Mouse (Mus musculus) G1E-ER4 (cell line): ENCODE measurements around the gene B4galt4. TPM values are rescaled to one million over a fixed set of nuclear protein-coding genes. Genes with fewer than 3 reads are reported as not detected.

Experiments used
- GATA1 ChIP-seq: IDR thresholded peaks from one replicate; pipeline ENCODE4 v1.8.0; 2012; ENCODE audit warnings: low read length, inconsistent platforms
- polyA plus RNA-seq: library from polyadenylated mRNA; stranded (reverse); fragments of >175 nt; gene quantifications from 2 replicates; pipeline ENCODE4 v1.2.3, GENCODE M21; 2012

The B4galt4 gene
- not detected in 2 replicates for polyA plus RNA-seq

- TF ChIP-seq GATA1, result no peak
Observed at GRCm38 (mm10) chr16:38742113-38742658, at the start of gene B4galt4. Gene B4galt4 (plus strand): TSS chr16:38742264.

- TF ChIP-seq GATA1, result no peak
Observed at GRCm38 (mm10) chr16:38694906-38695540, 47.0 kb upstream of the B4galt4 start.

GRCm38 (mm10) chr16:38695557-38695956 is 46.5 kb upstream of the B4galt4 start:
- TF ChIP-seq GATA1, result no peak

- TF ChIP-seq GATA1, result no peak
Observed at GRCm38 (mm10) chr16:38697611-38698010, 44.5 kb upstream of the B4galt4 start.

GRCm38 (mm10) chr16:38700392-38701162 is 41.5 kb upstream of the B4galt4 start:
- no peak for TF ChIP-seq GATA1

GRCm38 (mm10) chr16:38701492-38702185 is 40.4 kb upstream of the B4galt4 start:
- TF ChIP-seq GATA1, result no peak

- TF ChIP-seq GATA1, result no peak
Observed at GRCm38 (mm10) chr16:38702316-38702715, 39.7 kb upstream of the B4galt4 start.

- TF ChIP-seq GATA1, result no peak
Observed at GRCm38 (mm10) chr16:38703501-38703900, 38.6 kb upstream of the B4galt4 start.

GRCm38 (mm10) chr16:38705531-38706281 is 36.4 kb upstream of the B4galt4 start:
- TF ChIP-seq GATA1, result no peak

- TF ChIP-seq GATA1, result no peak
Observed at GRCm38 (mm10) chr16:38706782-38707181, 35.3 kb upstream of the B4galt4 start.

GRCm38 (mm10) chr16:38708962-38709520 is 33.0 kb upstream of the B4galt4 start:
- no peak for TF ChIP-seq GATA1

- no peak for TF ChIP-seq GATA1
Observed at GRCm38 (mm10) chr16:38711245-38711644, 30.8 kb upstream of the B4galt4 start.

GRCm38 (mm10) chr16:38712105-38712504 is 30.0 kb upstream of the B4galt4 start:
- no peak for TF ChIP-seq GATA1

- no peak for TF ChIP-seq GATA1
Observed at GRCm38 (mm10) chr16:38712581-38713403, 29.3 kb upstream of the B4galt4 start, which contains the start of gene Arhgap31. Gene Arhgap31 (minus strand): TSS chr16:38713274.
